Comparison of ENCODE assay signal across 17 mouse cellular contexts in genomic region chr1:181877088-181877487, GRCm38 (mm10). TPM values are rescaled to one million over a fixed set of nuclear protein-coding genes. Genes with fewer than 3 reads are reported as not detected.
A peak's percentile ranks its signal among the peaks of the same experiment; 100 is the strongest.
DNase-seq lines count a peak whose midpoint lies in the region; ATAC-seq lines count a peak whose summit lies in the region.
"Had no signal": no experiment of that assay in that cellular context is flagged by ENCODE, and none has a peak within 500 bp of the region (broad histone marks: within the 10 kb centered on the region; RNA-seq: fewer than 3 reads in every experiment).

No protein-coding gene starts in this region.

- no peak for DNase-seq in hindbrain, embryonic 10.5 days (ENCODE audit: low spot score)
- peak; percentile 33 to 39 for DNase-seq in spleen, postnatal 36 days (ENCODE audit: low spot score in 2 of 2)
- no peak for DNase-seq in spleen, adult 12 weeks (ENCODE audit: low spot score)
- peak; percentile 40 for DNase-seq in lung, postnatal 36 days
- DNase-seq in frontal cortex, postnatal 36 days (ENCODE audit: low spot score in 2 of 2): no peak
- no peak for DNase-seq in heart, postnatal 4 days
- DNase-seq: cerebellum, postnatal 25 days; gastrocnemius, postnatal 10 days; midbrain, embryonic 14.5 days had no signal

- ATAC-seq in hindbrain, embryonic 13.5 days (ENCODE audit: low FRiP score): no peak
- ATAC-seq in kidney, embryonic 15.5 days (replicated peaks; ENCODE audit: low FRiP score): no peak
- ATAC-seq: forebrain, embryonic 16.5 days had no signal

- no peaks in the 10 kb centered on the region for H3K9me3 ChIP-seq in hindbrain, embryonic 10.5 days
- no peaks in the 10 kb centered on the region for H3K9me3 ChIP-seq in hindbrain, embryonic 13.5 days
- H3K9me3 ChIP-seq in kidney, embryonic 15.5 days (replicated peaks): no peaks in the 10 kb centered on the region
- H3K9me3 ChIP-seq: embryonic facial prominence, embryonic 15.5 days; heart, embryonic 12.5 days; neural tube, embryonic 15.5 days had no signal

- H3K4me2 ChIP-seq in hindbrain, embryonic 13.5 days: no peak overlapping the region
- H3K4me2 ChIP-seq in kidney, embryonic 15.5 days: no peak overlapping the region
- H3K4me2 ChIP-seq: embryonic facial prominence, embryonic 15.5 days; heart, embryonic 12.5 days; hindbrain, embryonic 14.5 days; neural tube, embryonic 15.5 days had no signal

- H3K27me3 ChIP-seq in hindbrain, embryonic 10.5 days (ENCODE audit: insufficient read depth, poor library complexity, severe bottlenecking): peaks cover 3% of the 10 kb centered on the region; the same call in 1 of the 2 replicates
- H3K27me3 ChIP-seq in hindbrain, embryonic 13.5 days: no peaks in the 10 kb centered on the region
- no peaks in the 10 kb centered on the region for H3K27me3 ChIP-seq in kidney, embryonic 15.5 days
- H3K27me3 ChIP-seq: embryonic facial prominence, embryonic 15.5 days; neural tube, embryonic 15.5 days had no signal

- H3K36me3 ChIP-seq in hindbrain, embryonic 10.5 days: no peaks in the 10 kb centered on the region
- no peaks in the 10 kb centered on the region for H3K36me3 ChIP-seq in hindbrain, embryonic 13.5 days
- no peaks in the 10 kb centered on the region for H3K36me3 ChIP-seq in kidney, embryonic 15.5 days
- H3K36me3 ChIP-seq: embryonic facial prominence, embryonic 15.5 days; heart, embryonic 12.5 days; neural tube, embryonic 15.5 days had no signal

- WGBS in hindbrain, embryonic 10.5 days: 50% methylated on average over 5 of the region's 5 CpGs
- WGBS in hindbrain, embryonic 13.5 days: 51% methylated on average over 5 of the region's 5 CpGs
- 57% methylated on average over 5 of the region's 5 CpGs for WGBS in kidney, embryonic 15.5 days

- H3K27ac ChIP-seq in hindbrain, embryonic 10.5 days: peak overlapping the region; percentile 54; the same call in 1 of the 2 replicates
- H3K27ac ChIP-seq in hindbrain, embryonic 13.5 days: no peak overlapping the region
- H3K27ac ChIP-seq in kidney, embryonic 15.5 days: no peak overlapping the region
- H3K27ac ChIP-seq: embryonic facial prominence, embryonic 15.5 days; hindbrain, embryonic 14.5 days; layer of hippocampus, adult 2 months; neural tube, embryonic 15.5 days had no signal

- no peak overlapping the region for H3K9ac ChIP-seq in hindbrain, embryonic 13.5 days
- H3K9ac ChIP-seq in kidney, embryonic 15.5 days: no peak overlapping the region
- H3K9ac ChIP-seq: embryonic facial prominence, embryonic 15.5 days; heart, embryonic 12.5 days; hindbrain, embryonic 14.5 days; neural tube, embryonic 15.5 days had no signal

- no peak overlapping the region for H3K4me3 ChIP-seq in hindbrain, embryonic 10.5 days
- no peak overlapping the region for H3K4me3 ChIP-seq in hindbrain, embryonic 13.5 days
- H3K4me3 ChIP-seq in kidney, embryonic 15.5 days (replicated peaks): no peak overlapping the region
- H3K4me3 ChIP-seq: embryonic facial prominence, embryonic 15.5 days; heart, embryonic 12.5 days; layer of hippocampus, adult 2 months; neural tube, embryonic 15.5 days had no signal

- peaks cover 30% of the 10 kb centered on the region for H3K4me1 ChIP-seq in hindbrain, embryonic 10.5 days (replicated peaks)
- H3K4me1 ChIP-seq in hindbrain, embryonic 13.5 days (replicated peaks): peaks cover 11% of the 10 kb centered on the region
- 0 out of 2 replicates have a peak, but pooled peaks cover 4% of the 10 kb centered on the region for H3K4me1 ChIP-seq in kidney, embryonic 15.5 days

RNA-seq across cellular contexts. Expression of gene Lbr, which starts 34.2 kb away (rescaled TPM):
- polyA plus RNA-seq in hindbrain, embryonic 10.5 days (2016; fragmentation: Nextera tagmentation; extraction: Ambion mirVana): 135 and 189 TPM in 2 replicates
- 37.2 and 38.3 TPM in 2 replicates for polyA plus RNA-seq in hindbrain, embryonic 13.5 days (2015; fragmentation: Nextera tagmentation; extraction: Ambion mirVana)
- polyA plus RNA-seq in kidney, embryonic 15.5 days (2015; fragmentation: Nextera tagmentation; extraction: Ambion mirVana): 112 and 114 TPM in 2 replicates
- total RNA-seq in heart, postnatal 4 days (2021): 10 to 100 TPM; 46.0 to 47.7 TPM

Comparison
In these comparisons a context has a peak if more than half of its experiments do, and no peak if none do; other contexts are left out.
1. DNase-seq: peak in spleen, postnatal 36 days (2 of 2) and lung, postnatal 36 days (single experiment); none in hindbrain, embryonic 10.5 days (single experiment), spleen, adult 12 weeks (single experiment), frontal cortex, postnatal 36 days (0 of 2) and heart, postnatal 4 days (single experiment).